Mouse (Mus musculus) ZHBTc4 (cell line): ENCODE results near the gene Plg.

Source experiments
- DNase-seq: peaks from one replicate; pipeline ENCODE4 v3.0.0-alpha.2; 2011; ENCODE audit warnings: low read depth, low spot score

Plg gene

DNA sequence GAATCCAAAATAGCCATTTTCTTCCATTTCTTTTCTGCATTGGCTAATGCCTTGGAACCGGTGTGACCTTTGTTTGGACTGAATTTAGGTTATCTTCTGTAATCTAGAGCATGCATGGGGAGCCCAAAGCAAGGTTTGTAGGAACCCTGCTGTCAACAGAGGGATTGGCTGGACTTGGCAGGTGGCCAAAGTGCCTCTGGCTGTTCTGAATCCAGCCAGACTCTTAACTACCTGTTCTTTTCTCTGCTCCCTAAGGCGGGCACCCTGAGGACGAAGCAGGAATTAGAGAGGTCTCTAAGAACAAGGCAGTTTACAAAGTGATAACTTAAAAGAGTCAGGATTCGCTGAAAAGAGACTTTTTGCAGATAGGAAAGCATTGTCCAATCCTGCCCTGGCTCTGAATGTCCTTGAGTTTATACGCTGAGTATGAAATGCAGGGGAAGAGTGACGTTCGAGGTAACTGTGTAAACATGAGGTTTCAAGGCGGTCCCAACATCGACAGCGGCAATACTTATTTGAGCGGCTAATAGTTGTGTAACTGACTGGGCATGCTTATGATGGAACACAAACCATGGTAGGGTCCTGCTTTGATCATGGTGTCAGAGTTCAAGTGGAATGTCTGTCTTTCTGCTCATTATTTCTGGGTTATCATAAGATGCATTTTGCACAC is 74.6 kb downstream of the Plg start:
- peak; percentile 32 for DNase-seq

DNA sequence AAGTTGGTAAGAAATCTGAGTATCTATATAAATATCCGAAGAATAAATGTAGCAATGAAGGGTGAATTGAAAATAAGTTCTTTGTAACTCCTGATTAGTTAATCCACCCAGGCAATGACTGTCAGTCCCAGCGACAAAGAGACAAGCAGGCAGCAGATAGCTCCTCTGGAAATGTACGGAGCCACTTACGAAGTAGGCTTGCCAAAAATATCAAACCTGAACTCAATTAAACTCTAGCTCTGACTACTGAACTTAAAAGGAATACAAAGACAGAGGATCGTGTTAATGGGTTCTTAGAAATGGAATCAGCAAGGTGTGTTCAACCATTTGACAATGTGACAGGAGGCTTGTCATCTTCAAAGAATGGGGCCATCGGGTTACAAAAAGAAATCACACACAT is 75.3 kb downstream of the Plg start:
- DNase-seq, result no peak

DNA sequence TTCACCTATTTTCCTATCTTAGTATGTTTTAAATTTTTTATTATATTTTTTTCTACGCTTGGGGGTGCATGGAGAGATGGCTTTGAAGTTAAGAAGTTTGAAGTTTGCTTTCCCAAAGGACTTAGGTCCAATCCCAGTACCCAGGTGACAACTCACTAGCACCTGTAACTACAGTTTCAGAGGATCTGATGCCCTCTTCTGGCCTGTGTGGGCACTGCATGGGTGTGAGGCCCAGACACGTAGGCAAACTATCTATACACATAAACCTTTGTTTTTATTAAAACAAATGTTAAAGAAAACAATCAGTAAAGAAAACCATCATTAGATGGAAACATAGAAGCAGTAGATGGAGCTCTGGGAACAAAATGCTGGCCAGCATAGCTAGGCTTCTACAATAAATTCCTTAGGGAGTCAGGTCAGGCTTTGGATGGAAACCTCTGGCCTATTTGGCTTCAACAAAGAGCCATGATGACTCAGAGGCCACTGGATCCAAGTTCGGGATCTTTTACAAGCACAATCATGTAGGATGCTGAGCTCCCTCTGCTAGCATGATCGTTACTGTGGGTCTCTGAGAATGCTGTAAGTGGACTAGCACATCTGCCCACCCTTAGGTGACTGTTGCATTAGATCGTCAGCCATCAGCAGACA is 76.9 kb downstream of the Plg start:
- DNase-seq, result peak; percentile 49

DNA sequence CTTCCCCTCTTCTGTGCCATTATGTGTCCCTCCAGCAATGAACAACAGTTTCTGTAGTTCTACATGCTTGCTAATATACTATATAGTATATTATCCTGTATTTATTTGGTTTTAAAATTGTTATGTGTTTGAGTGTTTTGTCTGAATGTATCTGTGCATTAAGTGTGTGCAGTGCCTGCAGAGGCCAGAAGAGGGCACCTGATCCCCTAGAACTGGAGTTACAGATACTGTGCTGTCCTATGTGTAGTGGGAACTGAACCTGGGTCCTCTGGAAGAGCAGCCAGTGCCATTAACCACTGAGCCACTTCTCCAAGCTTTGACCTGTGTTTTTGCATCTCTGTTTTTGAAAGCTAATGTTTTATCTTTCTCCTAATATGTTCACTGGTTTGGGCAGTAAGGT is 82.8 kb downstream of the Plg start:
- DNase-seq, result peak; percentile 34

DNA sequence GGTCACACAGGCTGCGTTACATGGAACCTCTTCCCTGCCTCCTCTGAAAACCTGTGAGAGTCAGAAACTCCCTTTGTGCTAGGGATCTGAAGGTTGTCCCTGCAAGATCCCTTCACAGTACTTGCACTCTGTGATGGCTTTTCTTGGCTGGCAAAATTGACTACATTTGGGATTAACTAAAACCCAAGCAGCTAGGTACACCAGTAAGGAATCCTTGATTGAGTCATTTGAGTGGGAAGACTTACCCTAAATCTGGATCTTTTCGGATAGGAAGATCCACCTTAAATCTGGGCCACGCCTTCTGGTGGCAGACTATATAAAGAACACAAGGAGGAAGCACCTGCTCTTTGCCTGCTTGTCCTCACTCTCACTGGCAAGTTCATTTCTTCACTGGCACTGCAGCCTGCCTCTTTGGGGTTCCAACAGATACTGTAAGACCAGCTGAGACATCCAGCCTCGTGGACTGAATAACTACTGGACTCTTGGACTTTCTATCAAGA is 88.1 kb downstream of the Plg start:
- no peak for DNase-seq

DNA sequence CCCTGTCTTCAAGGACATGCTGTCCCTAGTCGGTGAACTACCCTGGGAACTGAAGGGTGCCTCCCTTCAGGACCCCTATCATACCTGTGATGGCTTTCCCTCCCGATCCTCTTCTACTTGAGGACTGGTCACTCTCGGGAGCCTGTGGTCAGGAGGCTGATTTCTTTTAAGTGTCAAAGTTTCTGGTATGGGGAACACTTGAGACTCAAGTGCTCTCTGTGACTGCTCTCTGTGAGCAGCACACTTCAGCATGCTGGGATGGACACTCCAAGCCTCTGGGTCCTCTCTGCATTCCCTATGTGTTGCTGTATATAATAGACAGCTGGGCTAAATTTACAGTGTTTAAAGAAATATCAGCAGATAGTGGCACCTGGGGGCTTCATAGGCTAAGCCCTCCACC is 89.2 kb downstream of the Plg start:
- no peak for DNase-seq

DNA sequence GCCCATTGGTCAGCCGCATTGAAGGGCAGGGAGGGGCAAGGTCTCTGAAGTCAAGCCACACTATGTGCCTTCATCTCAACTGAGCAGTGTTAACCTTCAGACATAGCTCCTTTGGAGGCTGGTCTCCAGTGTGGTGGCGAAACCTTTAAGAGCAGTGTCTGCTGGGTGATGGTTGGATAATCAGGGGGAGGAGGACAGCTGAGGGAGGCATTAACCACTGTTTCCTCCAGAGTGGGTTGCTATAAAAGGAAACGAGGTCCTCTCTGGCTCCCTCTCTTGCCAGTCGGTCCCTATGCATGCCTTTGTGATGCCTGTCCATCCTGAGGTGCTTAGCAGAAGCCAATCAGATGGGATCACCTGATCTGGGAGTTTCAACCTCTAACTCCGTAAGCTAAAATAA is 90.3 kb downstream of the Plg start:
- no peak for DNase-seq
